Mouse (Mus musculus) ovary, adult 10 weeks (tissue): ENCODE measurements around the gene Nav2. TPM values are rescaled to one million over a fixed set of nuclear protein-coding genes. Genes with fewer than 3 reads are reported as not detected.

ENCODE experiments used
- polyA plus RNA-seq: library from polyadenylated mRNA; stranded (reverse); fragments of 350-450 nt; fragmentation: Illumina TruSeq; extraction: RNeasy Lipid Tissue Mini Kit (QIAGEN cat#74804); gene quantifications from one replicate; pipeline ENCODE4 v1.2.3, GENCODE M21; 2014

Gene Nav2
- polyA plus RNA-seq: 7.1 TPM

GRCm38 (mm10) chr7:48908521-48909341 lies at the start of gene Nav2:
Gene Nav2, plus strand, starts transcription at chr7:48908716.

GRCm38 (mm10) chr7:48881486-48881885 lies 27.0 kb upstream of the Nav2 start, which contains the start of gene E2f8:
Gene E2f8, minus strand, starts transcription at chr7:48881596.

GRCm38 (mm10) chr7:49636491-49637115 lies 728.1 kb downstream of the Nav2 start, which contains the start of gene Dbx1:
Gene Dbx1, minus strand, starts transcription at chr7:49636849.

Other genes with a start within 250 kb of the Nav2 start
- gene Zdhhc13, start 119.7 kb upstream of the Nav2 start, polyA plus RNA-seq: 45.6 TPM
- gene Csrp3, start 60.7 kb upstream of the Nav2 start, polyA plus RNA-seq: not detected
- gene E2f8, start 27.1 kb upstream of the Nav2 start, polyA plus RNA-seq: 5.9 TPM